Mouse (Mus musculus): ENCODE measurements around the gene Ric3. TPM values are rescaled to one million over a fixed set of nuclear protein-coding genes. Genes with fewer than 3 reads are reported as not detected.

Gene Ric3
- total RNA-seq (2023): not detected

GRCm38 (mm10) chr7:109083113-109083812 is at the start of gene Ric3:
Ric3 (minus strand) TSS chr7:109083331.

Other genes starting within 250 kb of the Ric3 start
- not detected for gene Olfr516, start 232.8 kb downstream of the Ric3 start, total RNA-seq (2023)
- not detected for gene Olfr517, start 211.0 kb downstream of the Ric3 start, total RNA-seq (2023)
- gene Olfr518, start 198.3 kb downstream of the Ric3 start, total RNA-seq (2023): not detected
- not detected for gene Olfr519, start 188.9 kb downstream of the Ric3 start, total RNA-seq (2023)
- gene Nlrp10, start 153.2 kb downstream of the Ric3 start, total RNA-seq (2023): 0.41 TPM
- gene Eif3f, start 148.9 kb downstream of the Ric3 start, total RNA-seq (2023): 255 TPM
- 0.59 TPM for gene Tub, start 133.0 kb downstream of the Ric3 start, total RNA-seq (2023)
- gene Lmo1, start 91.9 kb upstream of the Ric3 start, total RNA-seq (2023): not detected

Measured in CD4-positive naive resting alpha-beta T cell, adult 76 days (primary cell).